Mouse (Mus musculus) hindlimb bud, embryonic 11.5 days (tissue): ENCODE measurements at regions not wholly inside any gene's neighbourhood (a gene's known extent, or its start where the extent isn't known, plus 50 kb on each side); places are given as distances from the start of the nearest gene placed in this dataset.
"Not testable (repeated sequence)": the region's sequence is repeated elsewhere in the genome, so short reads cannot be mapped to it uniquely, and the experiment has no call there.

Experiments
- DNase-seq: peaks from one replicate; pipeline ENCODE4 v3.0.0-alpha.2; 2012; ENCODE audit warnings: low read depth, low spot score; ENCODE audit errors: extremely low spot score

DNA sequence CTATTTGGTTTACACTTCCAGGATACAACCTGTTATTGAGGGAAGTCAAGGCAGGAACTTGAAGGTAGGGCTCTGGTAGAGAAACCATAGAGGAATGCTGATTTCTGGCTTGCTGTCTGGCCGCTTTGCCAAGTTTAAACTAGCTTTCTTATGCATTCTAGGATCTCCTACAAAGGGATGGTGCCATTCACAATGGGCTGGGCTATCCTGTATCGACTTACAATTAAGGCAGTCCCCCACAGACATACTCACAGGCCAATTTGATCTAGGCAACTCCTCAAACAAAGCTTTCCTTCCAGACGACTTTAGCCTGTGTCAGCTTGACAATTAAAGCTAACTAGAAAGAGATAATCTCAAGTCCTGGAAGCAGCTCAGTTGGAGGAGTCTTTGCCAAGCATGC lies 83.1 kb downstream of the Phlda1 start:
- DNase-seq, result no peak

DNA sequence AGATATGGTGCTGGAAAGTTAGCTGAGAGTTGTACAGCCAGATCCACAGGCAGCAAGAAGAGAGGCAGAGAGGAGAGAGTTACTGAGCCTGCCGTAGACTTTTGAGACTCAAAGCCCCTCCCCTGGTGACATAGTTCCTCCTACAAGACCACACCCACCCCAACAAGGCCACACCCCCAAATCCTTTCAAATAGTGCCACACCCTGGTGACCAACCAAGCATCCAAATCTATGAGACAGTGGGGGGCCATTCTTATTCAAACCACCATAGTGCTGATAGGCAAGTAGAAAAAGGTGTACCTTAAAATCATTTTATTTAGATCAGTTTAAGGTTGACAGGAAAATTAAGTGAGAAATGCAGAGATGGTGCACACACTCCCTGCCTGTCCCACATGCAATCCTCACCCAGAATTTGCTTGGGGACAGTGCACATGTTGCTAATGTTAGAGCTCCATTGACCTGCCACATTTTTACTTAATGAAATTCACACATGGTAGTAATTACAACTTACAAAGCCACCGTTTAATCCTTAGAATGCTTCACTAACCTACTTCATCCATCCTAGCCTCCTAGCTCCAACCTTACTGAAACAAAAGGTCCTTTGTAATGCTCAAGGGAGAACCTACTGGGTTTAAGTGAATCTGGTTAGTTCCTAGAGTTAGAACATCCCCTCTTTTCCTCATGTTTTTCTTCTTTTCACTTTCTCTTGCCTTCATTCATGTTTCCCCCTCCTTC lies 86.5 kb downstream of the Phlda1 start:
- DNase-seq, result no peak

DNA sequence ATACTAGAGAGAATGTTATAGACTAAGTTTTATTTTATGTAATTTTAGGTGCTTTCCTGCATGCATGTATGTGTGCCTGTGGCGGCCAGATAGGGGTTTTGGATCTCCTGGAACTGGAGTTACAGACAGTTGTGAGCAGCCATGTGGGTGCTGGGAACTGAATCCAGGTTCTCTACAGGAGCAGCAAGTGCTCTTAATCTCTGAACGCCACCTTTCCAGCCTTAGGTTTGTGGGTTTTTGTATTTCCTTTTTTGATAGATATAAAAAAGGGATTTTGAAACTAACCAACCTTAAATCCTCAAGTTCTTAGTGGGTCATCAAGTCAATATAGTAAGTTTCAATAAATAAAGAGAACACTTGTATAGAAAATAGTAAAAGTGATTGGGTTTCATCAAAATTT lies 87.2 kb downstream of the Phlda1 start:
- DNase-seq, result no peak

DNA sequence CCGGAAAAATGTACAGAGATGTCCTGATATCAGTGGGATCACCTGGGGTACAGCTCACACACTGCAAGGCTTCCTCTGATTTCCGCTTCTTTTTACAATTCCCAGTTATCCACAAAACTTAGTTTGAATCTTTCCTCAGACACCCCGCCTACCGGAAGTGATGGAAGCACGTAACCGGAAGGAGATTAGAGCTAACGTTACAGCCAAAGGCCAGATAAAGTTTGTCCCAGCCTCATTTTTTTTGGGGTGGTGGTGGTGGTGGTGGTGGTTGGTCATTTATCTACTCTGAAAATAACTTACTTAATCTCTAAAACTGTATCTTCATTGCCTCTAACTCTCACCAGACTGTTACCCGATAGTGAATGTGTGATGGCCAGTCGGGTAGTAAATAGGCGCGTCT lies 88.1 kb downstream of the Phlda1 start:
- no peak for DNase-seq

DNA sequence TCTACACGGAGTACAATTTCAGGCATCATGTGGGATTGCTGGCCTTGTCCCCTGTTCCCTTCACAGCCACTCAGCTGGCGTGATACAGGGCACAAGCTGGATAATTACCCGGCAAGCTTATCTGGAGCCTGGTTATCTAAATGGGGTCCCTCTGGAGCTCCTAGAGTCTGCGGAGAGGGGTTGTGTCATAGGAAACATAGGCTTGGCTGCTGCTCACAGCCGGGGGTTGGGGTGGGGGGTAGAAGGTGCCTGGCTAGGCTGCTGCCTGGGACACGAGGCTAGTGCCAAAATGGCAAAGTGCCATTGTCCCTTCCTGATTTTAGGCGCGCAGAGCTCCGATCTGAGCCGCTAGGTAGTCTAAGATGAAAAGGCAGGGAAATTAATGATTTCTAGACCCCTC lies 88.6 kb downstream of the Phlda1 start:
- no peak for DNase-seq

DNA sequence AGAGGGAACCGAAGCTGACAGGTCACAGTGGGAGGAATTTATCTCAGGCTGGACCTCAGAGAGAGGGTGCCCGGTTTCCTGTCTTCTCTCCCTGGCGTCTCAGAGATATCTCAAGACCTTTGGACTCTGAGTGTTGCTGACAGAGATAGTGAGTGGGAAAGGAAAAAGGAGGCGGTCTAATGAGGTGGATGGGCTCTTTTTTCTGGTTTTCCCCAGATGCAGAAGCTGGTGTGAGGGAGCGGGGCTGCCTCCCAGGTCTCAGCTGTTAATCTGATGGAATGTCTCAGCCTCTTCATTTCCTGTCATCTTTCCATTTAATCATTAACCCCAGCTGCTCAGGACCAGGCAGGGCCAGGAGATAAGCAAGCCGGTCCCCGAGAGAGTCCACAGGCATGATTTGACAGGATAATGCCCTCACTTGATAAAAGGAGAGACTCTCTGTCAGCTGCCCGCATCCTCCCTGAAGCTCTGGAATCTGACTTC lies 89.5 kb downstream of the Phlda1 start:
- DNase-seq, result no peak

DNA sequence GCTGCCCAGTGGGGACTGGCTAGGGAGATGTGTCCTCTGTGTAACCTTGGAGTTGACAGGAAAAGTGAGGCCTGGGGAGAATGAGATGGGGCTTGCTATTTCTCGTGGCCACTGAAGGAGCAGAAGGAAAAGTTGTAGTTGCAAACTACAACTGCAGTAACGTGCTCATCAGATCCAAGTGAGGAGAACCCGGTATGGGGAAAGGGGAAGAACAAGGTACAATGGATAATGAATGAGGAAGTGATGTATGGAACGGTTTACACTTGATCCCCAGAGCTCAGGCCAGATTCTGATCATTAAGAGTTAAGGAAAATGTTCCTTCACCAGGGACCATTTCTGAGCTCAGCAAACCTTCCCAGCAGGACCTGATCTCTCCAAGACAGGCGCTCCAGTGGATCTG lies 92.6 kb downstream of the Phlda1 start:
- no peak for DNase-seq

DNA sequence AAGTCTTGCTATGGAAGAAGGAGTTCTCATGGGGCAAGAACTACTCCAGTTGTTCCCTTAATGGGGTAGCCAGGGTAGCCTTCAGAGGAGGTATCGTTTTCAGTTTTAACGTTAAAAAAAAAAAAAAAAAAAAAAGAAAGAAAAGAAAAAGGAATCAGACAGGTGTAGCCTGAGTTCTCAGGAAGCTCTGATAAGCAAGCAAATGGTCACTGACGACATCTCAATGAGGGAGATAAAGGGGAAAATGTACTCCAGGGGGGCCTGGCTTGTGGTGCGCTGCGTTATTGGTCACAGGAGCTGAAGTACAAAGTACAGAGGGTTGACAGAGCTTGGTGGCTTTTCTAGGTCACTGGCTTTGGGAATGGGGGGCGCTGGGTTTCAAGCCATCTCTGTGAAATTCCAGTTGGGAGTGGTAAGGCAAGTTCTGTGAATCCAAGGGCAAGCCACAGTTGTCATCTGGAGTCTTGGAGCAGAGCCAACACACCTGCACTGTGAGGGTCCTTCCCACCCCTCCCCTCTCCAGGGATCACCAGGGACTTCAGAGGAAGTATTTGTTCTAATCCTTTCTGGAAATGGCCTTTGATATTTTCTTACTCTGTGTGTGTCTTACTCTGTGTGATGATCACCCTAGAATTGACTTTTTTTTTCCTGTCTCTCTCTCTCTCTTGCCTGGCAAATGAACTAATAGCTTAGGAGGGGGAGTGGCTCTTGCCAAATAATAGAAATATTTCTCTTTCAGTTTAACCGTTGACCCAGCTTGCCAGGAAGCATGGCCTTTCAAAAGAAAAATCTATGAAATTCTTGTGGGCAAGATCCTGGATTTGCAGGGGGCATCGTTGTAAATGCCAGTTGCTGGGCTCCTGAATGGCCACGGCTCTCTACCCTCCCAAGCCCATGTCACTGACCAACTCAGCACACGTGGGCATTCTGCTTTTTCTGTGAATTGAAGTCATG lies 93.5 kb downstream of the Phlda1 start:
- DNase-seq, result no peak

DNA sequence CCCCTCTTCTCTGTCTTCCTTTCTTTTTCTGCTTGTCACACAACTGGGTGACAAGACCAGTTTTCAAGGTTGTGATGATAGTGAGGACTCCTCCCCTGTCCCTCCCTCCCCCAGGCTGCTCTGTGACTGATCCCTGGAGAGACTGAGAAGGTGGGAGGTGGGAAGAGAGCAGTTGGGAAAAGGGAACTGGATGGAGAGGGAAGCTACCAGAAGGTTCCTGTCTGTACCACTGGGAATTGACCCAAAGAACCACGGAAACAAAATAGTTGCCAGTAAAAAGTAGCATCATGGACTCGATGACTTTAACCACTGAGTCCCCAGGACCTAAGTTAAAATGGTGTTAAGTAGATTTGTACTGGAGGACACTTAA lies 94.2 kb downstream of the Phlda1 start:
- DNase-seq, result no peak

DNA sequence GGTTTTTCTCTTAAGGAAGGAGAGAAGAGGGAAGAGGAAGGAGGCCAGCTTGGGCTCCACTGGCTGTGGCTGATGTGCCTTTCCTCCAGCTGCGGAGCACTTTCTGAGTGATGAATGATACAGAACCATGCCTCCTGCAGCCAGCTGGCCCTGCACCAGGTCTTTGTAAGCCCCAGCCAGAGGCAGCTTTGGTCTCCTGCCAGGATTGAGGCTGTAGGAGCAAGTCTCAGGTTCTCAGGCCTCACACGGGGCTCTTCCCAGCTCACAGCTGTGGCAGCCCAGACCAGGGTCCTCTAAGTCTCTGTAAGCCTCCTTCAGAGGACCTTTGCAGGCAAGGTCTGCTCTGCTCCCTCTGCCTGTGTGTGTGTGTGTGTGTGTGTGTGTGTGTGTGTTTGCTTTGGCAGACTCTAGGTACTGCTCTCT lies 94.6 kb downstream of the Phlda1 start:
- no peak for DNase-seq

DNA sequence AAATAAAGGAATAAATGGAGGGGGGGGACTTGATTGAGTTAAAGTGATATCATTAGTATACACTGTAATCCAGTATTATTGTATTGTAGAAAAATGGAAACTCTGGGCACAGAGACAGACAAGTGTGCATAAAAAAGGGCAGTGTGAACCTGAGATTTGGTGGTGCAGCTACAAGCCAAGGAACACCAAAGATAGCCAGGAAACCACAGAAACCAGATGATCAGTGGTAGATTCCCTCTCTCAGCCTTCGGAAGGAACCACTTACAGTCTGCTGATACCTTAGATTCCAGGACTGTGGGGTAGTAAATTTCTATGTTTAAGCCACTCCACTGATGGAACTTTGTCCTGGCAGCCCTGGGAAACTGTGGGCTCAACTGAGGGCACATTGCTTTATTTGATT lies 97.1 kb downstream of the Phlda1 start:
- DNase-seq, result no peak

DNA sequence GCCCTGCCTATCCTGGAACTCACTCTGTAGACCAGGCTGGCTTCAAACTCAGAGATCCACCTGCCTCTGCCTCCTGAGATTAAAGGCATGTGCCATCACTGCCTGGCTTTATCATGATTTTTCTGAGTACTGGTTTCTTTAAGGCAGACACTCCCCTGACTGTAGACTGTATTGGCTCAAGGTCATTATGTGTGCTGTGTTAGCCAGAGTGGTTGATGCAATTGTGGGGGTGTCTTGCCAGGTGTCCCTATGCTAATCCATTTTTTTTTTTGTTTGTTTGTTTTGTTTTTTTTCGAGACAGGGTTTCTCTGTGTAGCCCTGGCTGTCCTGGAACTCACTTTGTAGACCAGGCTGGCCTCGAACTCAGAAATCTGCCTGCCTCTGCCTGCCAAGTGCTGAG lies 101.3 kb downstream of the Phlda1 start:
- not testable (repeated sequence) for DNase-seq

DNA sequence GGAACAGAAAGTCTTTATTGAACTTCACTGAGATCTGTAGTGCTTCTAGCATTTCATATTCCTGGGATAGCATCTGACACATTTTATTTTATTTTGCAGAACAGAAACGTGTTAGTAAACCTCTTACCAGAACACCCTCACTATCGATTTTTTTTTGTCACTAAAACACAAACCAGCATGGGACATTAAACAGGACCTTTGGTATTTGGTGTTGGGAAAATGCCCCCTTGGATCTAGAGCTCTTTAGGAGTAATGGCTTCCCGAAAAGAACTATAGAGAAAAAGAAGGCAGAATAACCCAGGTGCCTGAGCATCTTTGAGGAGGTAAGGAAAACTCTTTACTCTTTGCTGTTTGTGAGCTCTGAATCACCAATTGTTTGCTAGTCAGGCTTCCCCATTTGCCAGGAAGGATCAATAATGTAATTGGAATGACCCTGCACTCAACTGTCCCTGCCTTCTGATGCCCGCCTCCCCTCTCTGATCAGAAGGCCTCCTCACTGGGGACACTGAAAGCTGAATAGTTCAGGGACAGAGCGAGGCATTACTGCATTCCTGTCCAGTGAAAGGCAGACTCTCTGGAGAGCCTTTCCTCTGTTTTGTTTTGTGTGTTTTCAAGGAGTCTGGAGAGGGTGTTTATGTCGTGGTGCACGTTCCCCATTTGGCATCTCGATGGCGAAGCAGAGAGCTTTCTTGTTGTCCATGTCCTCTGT lies 102.5 kb downstream of the Phlda1 start:
- DNase-seq, result no peak

DNA sequence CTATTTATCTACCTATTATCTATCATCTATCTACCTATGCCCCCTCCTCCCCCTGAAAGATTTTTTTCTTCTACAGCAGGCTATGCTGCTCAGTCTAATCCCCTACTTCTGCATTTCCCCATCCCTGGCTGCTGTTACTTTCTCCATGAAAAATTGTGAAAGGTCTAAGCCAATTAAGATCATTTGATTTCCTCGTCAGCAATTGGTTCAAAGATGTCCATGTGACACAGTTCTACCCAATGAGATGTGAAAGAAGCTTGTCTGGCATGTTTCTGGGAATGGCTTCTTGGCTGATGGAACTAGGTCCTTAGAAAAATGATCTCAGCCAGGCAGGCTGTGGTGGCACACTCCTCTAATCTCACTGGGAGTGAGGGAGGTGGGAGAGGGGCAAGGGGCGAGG lies 103.8 kb downstream of the Phlda1 start:
- DNase-seq, result no peak

DNA sequence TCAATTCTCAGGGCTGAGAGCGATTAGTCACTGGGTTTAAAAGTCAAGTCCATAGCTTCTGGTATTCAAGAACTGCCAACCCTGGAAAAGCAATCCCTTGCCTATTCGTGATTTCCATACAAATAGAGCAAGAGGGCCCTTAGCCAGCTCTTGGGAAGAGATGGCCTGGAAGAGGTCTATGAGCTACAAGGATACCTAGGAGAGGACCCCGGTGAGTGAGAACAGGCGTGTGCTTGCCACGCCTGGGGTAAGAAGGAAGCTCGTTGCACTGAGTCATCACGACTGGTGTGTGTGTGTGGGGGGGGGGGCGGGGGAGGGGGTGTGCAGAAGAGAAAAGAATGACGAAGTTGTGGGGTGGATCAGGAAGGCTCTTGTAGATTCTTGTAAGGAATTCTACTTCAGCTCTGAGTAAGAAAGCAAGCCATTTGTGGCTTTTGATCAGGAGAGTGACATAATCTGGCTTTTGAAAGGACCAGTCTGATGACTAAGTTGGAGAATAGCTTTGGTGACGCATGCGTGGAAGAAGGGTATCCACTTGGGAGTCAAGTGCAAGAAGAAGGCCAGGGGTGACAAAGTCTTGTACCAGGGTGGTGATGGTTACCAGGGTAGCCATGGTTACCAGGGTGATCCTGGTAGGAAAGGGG lies 113.7 kb downstream of the Phlda1 start:
- DNase-seq, result no peak

DNA sequence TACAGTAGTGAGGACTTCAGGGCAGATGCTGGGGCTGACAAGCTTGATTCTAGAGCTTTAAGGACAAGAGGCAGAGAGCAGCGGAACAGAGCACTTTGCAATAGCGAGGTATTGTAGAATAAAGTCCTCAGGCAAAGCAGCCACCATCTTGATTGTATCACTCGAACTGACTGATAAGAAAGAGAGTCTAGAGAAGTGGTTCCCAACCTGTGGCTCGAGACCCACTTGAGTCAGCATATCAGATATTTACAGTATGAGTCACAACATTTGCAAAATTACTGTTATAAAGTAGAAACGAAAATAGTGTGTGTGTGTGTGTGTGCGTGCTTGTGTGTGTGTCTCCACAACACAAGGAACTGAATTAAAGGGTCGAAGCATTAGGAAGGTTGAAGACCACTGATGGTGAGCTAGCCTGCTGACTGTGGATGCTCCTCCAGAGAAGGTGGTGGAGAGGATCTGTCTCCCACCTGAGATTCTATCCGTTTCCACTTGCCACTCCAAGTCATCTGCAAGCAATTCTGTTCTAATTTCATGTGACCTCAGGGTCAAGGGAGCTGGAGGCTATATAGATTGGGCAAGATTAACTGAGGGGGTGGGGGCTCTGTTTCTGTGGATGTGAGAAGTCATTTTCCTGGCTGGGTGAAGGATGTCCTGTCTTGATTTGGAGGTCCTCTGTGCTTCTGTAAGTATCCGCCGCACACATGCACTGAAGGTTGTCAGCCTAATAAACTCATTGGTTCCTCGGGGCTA lies 115.0 kb downstream of the Phlda1 start:
- DNase-seq, result no peak

DNA sequence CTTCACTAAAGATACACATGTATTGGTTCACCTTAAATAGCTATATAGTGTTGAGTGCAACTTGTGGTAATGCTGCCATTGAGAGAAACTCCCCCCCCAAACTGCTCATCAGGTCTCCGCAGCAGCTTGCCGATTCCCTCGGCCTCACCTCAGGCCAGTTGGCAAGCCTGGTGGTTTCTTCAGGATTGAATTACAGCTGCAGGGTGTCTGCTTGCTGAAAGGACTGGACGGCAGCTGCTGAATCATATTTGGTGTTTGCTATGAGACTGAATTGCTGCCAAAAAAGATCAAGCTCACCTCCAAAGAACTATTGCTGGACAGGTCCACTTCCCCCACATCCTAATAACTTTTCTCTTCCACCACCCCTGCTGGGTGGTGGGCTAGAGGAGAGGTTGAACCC lies 116.7 kb downstream of the Phlda1 start:
- no peak for DNase-seq

DNA sequence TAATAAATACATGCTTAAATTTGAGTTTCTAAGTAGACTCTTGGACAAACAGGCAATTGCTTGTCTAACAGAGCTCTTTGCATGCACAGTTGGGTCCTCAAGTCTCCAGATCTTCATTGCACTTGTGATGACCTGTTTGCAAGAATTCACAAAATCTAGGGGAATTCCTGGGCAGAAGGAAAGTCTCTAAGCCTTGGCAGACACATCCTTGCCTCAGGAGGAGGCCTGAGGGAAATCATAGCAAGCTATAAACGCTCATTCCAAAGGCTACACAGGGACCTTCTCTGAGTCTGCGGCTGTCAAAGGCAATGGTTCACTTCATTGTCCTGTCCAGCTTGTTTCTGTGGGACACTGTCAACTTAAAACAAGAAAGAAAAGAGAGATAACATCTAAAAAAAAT lies 117.9 kb downstream of the Phlda1 start:
- DNase-seq, result no peak

DNA sequence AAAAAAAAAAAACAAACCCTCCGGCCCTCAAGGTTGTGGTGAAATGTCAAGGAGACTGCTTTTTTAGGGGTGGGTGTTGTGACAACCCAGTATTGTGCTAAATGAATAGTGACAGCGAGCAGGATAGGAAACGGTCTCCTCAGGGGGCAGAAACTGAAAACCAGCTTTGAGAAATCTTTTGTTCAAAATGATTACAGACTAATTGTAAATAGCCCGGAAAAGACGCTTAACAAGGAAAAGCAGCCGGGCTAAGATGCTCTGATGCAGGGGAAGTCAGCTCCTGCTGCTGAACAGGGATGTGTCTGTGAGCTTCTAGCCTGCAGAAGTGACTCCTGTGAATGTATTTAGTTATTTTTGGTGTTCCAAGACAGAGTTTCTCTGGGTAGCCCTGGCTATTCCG lies 118.5 kb downstream of the Phlda1 start:
- no peak for DNase-seq

DNA sequence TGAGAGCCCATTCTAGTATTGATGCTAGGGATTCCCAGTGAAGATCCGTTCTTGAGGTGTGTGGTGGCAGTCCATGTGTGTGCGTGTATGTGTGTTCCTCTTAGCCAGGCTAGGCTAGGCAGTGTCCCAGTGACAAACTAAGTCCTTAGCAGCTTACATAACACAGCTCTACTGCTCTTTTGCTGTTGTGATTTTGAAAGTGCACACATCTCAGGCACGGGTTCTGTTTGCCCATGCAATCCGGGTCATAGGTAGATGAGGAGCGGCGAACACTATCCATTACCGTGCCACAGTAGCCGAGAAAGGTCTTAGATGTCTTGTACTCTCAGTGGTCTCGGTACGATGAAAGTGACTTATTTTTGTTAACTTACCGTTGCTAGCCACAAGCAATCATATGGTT lies 119.5 kb downstream of the Phlda1 start:
- DNase-seq, result no peak
